Mouse (Mus musculus): ENCODE measurements around the gene Ttyh2. TPM values are rescaled to one million over a fixed set of nuclear protein-coding genes. Genes with fewer than 3 reads are reported as not detected.

Ttyh2 gene
- polyA plus RNA-seq (2014; fragmentation: Nextera tagmentation; extraction: Ambion mirVana): 24.0 and 25.2 TPM in 2 replicates

- no peaks in the 10 kb centered on the region for H3K27me3 ChIP-seq (replicated peaks; ENCODE audit: control insufficient read depth, insufficient read depth, low read length)
- peak; percentile 87 for DNase-seq (ENCODE audit: low spot score)
- H3K27ac ChIP-seq (ENCODE audit: low read depth, low read length): no peak within 1 kb of the TSS
- H3K4me2 ChIP-seq (ENCODE audit: low read length): peak within 1 kb of the TSS; percentile 94
- H3K9ac ChIP-seq (ENCODE audit: low read length): peak within 1 kb of the TSS; percentile 80
- 0% methylated on average over 40 of the region's 40 CpGs for WGBS
- H3K4me1 ChIP-seq (ENCODE audit: control insufficient read depth, insufficient read depth, low read length): peaks cover 11% of the 10 kb centered on the region
- H3K4me3 ChIP-seq (ENCODE audit: low read depth, low read length): peak within 1 kb of the TSS; percentile 57
- H3K36me3 ChIP-seq (ENCODE audit: control insufficient read depth, insufficient read depth, low read length): peaks cover 37% of the 10 kb centered on the region
- peak; percentile 88 for ATAC-seq
- no peaks in the 10 kb centered on the region for H3K9me3 ChIP-seq (replicated peaks; ENCODE audit: control insufficient read depth, low read length)
These were observed at the start of gene Ttyh2 for GRCm38 (mm10) chr11:114675341-114675825. TSS of gene Ttyh2 (plus strand) at chr11:114675431.

GRCm38 (mm10) chr11:114626071-114626690 lies 49.0 kb upstream of the Ttyh2 start:
- Histone ChIP-seq H3K9me3 (replicated peaks; ENCODE audit: control insufficient read depth, low read length) (no peaks in the 10 kb centered on the region), H3K4me3 (ENCODE audit: low read depth, low read length) (no peak overlapping the region), H3K36me3 (ENCODE audit: control insufficient read depth, insufficient read depth, low read length) (no peaks in the 10 kb centered on the region), H3K27ac (ENCODE audit: low read depth, low read length) (no peak overlapping the region), H3K27me3 (replicated peaks; ENCODE audit: control insufficient read depth, insufficient read depth, low read length) (no peaks in the 10 kb centered on the region), H3K9ac (ENCODE audit: low read length) (no peak overlapping the region), H3K4me1 (ENCODE audit: control insufficient read depth, insufficient read depth, low read length) (no peaks in the 10 kb centered on the region; the same call in 1 of the 2 replicates), H3K4me2 (ENCODE audit: low read length) (no peak overlapping the region)
- 37% methylated on average over 13 of the region's 13 CpGs for WGBS
- ATAC-seq: no peak
- peak; percentile 49 for DNase-seq (ENCODE audit: low spot score)

GRCm38 (mm10) chr11:114627036-114627435 lies 48.2 kb upstream of the Ttyh2 start:
- Histone ChIP-seq H3K27ac (ENCODE audit: low read depth, low read length) (no peak overlapping the region), H3K27me3 (replicated peaks; ENCODE audit: control insufficient read depth, insufficient read depth, low read length) (no peaks in the 10 kb centered on the region), H3K4me1 (ENCODE audit: control insufficient read depth, insufficient read depth, low read length) (no peaks in the 10 kb centered on the region; the same call in 1 of the 2 replicates), H3K4me2 (ENCODE audit: low read length) (no peak overlapping the region), H3K9me3 (replicated peaks; ENCODE audit: control insufficient read depth, low read length) (no peaks in the 10 kb centered on the region), H3K9ac (ENCODE audit: low read length) (no peak overlapping the region), H3K4me3 (ENCODE audit: low read depth, low read length) (no peak overlapping the region), H3K36me3 (ENCODE audit: control insufficient read depth, insufficient read depth, low read length) (no peaks in the 10 kb centered on the region)
- DNase-seq (ENCODE audit: low spot score) (no peak), ATAC-seq (no peak)
- WGBS: 83% methylated on average over 5 of the region's 6 CpGs

- 81% methylated on average over 12 of the region's 12 CpGs for WGBS
- H3K9ac ChIP-seq (ENCODE audit: low read length): no peak overlapping the region
These were observed 47.2 kb upstream of the Ttyh2 start for GRCm38 (mm10) chr11:114628032-114628431.

GRCm38 (mm10) chr11:114630044-114630443 lies 45.2 kb upstream of the Ttyh2 start:
- no peak for DNase-seq (ENCODE audit: low spot score)
- H3K36me3 ChIP-seq (ENCODE audit: control insufficient read depth, insufficient read depth, low read length): no peaks in the 10 kb centered on the region
- no peaks in the 10 kb centered on the region; the same call in 1 of the 2 replicates for H3K4me1 ChIP-seq (ENCODE audit: control insufficient read depth, insufficient read depth, low read length)
- WGBS: 83% methylated on average over 5 of the region's 5 CpGs
- H3K27me3 ChIP-seq (replicated peaks; ENCODE audit: control insufficient read depth, insufficient read depth, low read length): no peaks in the 10 kb centered on the region
- no peak overlapping the region for H3K4me3 ChIP-seq (ENCODE audit: low read depth, low read length)
- no peak for ATAC-seq
- H3K9ac ChIP-seq (ENCODE audit: low read length): no peak overlapping the region
- H3K9me3 ChIP-seq (replicated peaks; ENCODE audit: control insufficient read depth, low read length): no peaks in the 10 kb centered on the region
- H3K27ac ChIP-seq (ENCODE audit: low read depth, low read length): no peak overlapping the region
- H3K4me2 ChIP-seq (ENCODE audit: low read length): no peak overlapping the region

More at GRCm38 (mm10) chr11:114628032-114628431, 47.2 kb upstream of the Ttyh2 start:
- ATAC-seq (no peak), DNase-seq (ENCODE audit: low spot score) (no peak)
- H3K4me3 ChIP-seq (ENCODE audit: low read depth, low read length): no peak overlapping the region
- no peaks in the 10 kb centered on the region for H3K9me3 ChIP-seq (replicated peaks; ENCODE audit: control insufficient read depth, low read length)
- H3K27ac ChIP-seq (ENCODE audit: low read depth, low read length): no peak overlapping the region
- H3K27me3 ChIP-seq (replicated peaks; ENCODE audit: control insufficient read depth, insufficient read depth, low read length): no peaks in the 10 kb centered on the region
- no peak overlapping the region for H3K4me2 ChIP-seq (ENCODE audit: low read length)
- H3K4me1 ChIP-seq (ENCODE audit: control insufficient read depth, insufficient read depth, low read length): no peaks in the 10 kb centered on the region; the same call in 1 of the 2 replicates
- no peaks in the 10 kb centered on the region for H3K36me3 ChIP-seq (ENCODE audit: control insufficient read depth, insufficient read depth, low read length)

GRCm38 (mm10) chr11:114632266-114632665 lies 43.0 kb upstream of the Ttyh2 start:
- H3K4me1 ChIP-seq (ENCODE audit: control insufficient read depth, insufficient read depth, low read length): peaks cover 5% of the 10 kb centered on the region; the same call in 1 of the 2 replicates
- H3K27ac ChIP-seq (ENCODE audit: low read depth, low read length): no peak overlapping the region
- H3K4me3 ChIP-seq (ENCODE audit: low read depth, low read length): no peak overlapping the region
- DNase-seq (ENCODE audit: low spot score): no peak
- H3K9ac ChIP-seq (ENCODE audit: low read length): no peak overlapping the region
- ATAC-seq: no peak
- no peaks in the 10 kb centered on the region for H3K36me3 ChIP-seq (ENCODE audit: control insufficient read depth, insufficient read depth, low read length)
- no peaks in the 10 kb centered on the region for H3K9me3 ChIP-seq (replicated peaks; ENCODE audit: control insufficient read depth, low read length)
- no peak overlapping the region for H3K4me2 ChIP-seq (ENCODE audit: low read length)
- 68% methylated on average over 8 of the region's 8 CpGs for WGBS
- no peaks in the 10 kb centered on the region for H3K27me3 ChIP-seq (replicated peaks; ENCODE audit: control insufficient read depth, insufficient read depth, low read length)

- Histone ChIP-seq H3K27ac (ENCODE audit: low read depth, low read length) (no peak overlapping the region), H3K36me3 (ENCODE audit: control insufficient read depth, insufficient read depth, low read length) (no peaks in the 10 kb centered on the region), H3K9ac (ENCODE audit: low read length) (no peak overlapping the region), H3K9me3 (replicated peaks; ENCODE audit: control insufficient read depth, low read length) (no peaks in the 10 kb centered on the region), H3K27me3 (replicated peaks; ENCODE audit: control insufficient read depth, insufficient read depth, low read length) (peaks cover 9% of the 10 kb centered on the region; the same call in 1 of the 2 replicates), H3K4me2 (ENCODE audit: low read length) (peak overlapping the region; percentile 30; the same call in 1 of the 2 replicates), H3K4me1 (ENCODE audit: control insufficient read depth, insufficient read depth, low read length) (peaks cover 15% of the 10 kb centered on the region), H3K4me3 (ENCODE audit: low read depth, low read length) (no peak overlapping the region)
- 2% methylated on average over 6 of the region's 6 CpGs for WGBS
- ATAC-seq (peak; percentile 74), DNase-seq (ENCODE audit: low spot score) (peak; percentile 96)
These were observed 38.9 kb upstream of the Ttyh2 start for GRCm38 (mm10) chr11:114636292-114636691.

- H3K9me3 ChIP-seq (replicated peaks; ENCODE audit: control insufficient read depth, low read length): no peaks in the 10 kb centered on the region
- no peak overlapping the region for H3K4me3 ChIP-seq (ENCODE audit: low read depth, low read length)
- no peak overlapping the region for H3K9ac ChIP-seq (ENCODE audit: low read length)
- H3K36me3 ChIP-seq (ENCODE audit: control insufficient read depth, insufficient read depth, low read length): no peaks in the 10 kb centered on the region
- no peak overlapping the region for H3K27ac ChIP-seq (ENCODE audit: low read depth, low read length)
- 58% methylated on average over 33 of the region's 35 CpGs for WGBS
- peaks cover 15% of the 10 kb centered on the region for H3K4me1 ChIP-seq (ENCODE audit: control insufficient read depth, insufficient read depth, low read length)
- ATAC-seq (peak; percentile 73), DNase-seq (ENCODE audit: low spot score) (peak; percentile 60)
- H3K4me2 ChIP-seq (ENCODE audit: low read length): peak overlapping the region; percentile 30; the same call in 1 of the 2 replicates
- peaks cover 9% of the 10 kb centered on the region; the same call in 1 of the 2 replicates for H3K27me3 ChIP-seq (replicated peaks; ENCODE audit: control insufficient read depth, insufficient read depth, low read length)
These were observed 38.3 kb upstream of the Ttyh2 start for GRCm38 (mm10) chr11:114636727-114637505.

Measured in forebrain, embryonic 14.5 days (tissue).